Mouse (Mus musculus) ovary, postnatal 14 days (tissue): Measurements from ENCODE around the gene Gm28230.

ENCODE experiments used
- DNase-seq: peaks from one replicate; pipeline ENCODE4 v3.0.0; 2022; ENCODE audit warnings: low spot score

The Gm28230 gene

DNA sequence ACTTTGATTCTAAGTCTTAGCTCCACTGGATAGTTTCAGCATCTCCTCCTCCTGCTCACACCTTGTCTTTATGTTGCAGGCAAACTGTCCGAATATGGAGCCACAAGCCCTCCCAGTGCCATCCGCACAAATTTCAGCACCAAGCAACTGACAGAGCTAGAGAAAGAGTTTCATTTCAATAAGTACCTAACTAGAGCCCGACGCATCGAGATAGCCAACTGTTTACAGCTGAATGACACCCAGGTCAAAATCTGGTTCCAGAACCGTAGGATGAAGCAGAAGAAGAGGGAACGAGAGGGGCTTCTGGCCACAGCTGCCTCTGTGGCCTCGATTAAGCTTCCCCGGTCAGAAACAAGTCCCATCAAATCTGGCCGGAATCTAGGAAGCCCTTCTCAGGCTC, 37.4 kb downstream of the Gm28230 start:
- no peak for DNase-seq

DNA sequence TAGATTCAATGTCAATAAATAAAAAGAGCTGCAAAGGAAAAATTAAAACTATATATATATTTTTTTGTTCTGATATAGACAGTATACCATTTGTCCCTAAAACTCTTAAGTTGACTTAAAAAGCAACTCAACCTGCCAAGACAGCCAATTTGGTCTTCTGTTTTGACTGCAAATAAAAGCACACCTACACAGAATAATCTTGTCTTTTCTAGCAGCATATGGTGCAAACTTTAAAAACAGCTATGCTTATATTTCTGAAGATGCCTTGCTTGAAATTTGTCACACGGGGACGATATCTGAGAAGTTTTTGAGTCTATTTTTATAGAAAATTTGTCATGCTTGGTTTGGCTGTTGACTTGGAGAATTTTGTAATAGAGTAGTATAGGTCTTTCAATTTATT, 47.8 kb downstream of the Gm28230 start:
- no peak for DNase-seq

GRCm38 (mm10) chr2:74777536-74778275, 51.2 kb downstream of the Gm28230 start:
- no peak for DNase-seq

- DNase-seq, result no peak
Measured at GRCm38 (mm10) chr2:74781386-74781785, 54.9 kb downstream of the Gm28230 start.

- no peak for DNase-seq
Measured at GRCm38 (mm10) chr2:74795531-74795930, 69.0 kb downstream of the Gm28230 start.
